Mouse (Mus musculus) thymus, adult 2 months (tissue): ENCODE results near the gene Fam174b.

ENCODE experiments used
- CTCF ChIP-seq: fragments of 200-500 bp; IDR thresholded peaks from 2 replicates; pipeline ENCODE4 v1.5.1; 2012; ENCODE audit warnings: mild to moderate bottlenecking, control low read depth, low read length, moderate library complexity, borderline replicate concordance; ENCODE audit not compliant: control insufficient read depth, poor library complexity, insufficient read depth; ENCODE audit errors: extremely low read depth
- POLR2A ChIP-seq: fragments of 200-500 bp; IDR thresholded peaks from 2 replicates; pipeline ENCODE4 v1.6.1; 2012; ENCODE audit warnings: mild to moderate bottlenecking, low read length, control low read depth, moderate library complexity; ENCODE audit not compliant: control insufficient read depth, poor library complexity, insufficient read depth; ENCODE audit errors: extremely low read depth

- TF ChIP-seq POLR2A (no peak), CTCF (no peak)
These were observed 45.7 kb downstream of the Fam174b start for GRCm38 (mm10) chr7:73785815-73786214.
